Mouse (Mus musculus): ENCODE measurements at regions not wholly inside any gene's neighbourhood (a gene's known extent, or its start where the extent isn't known, plus 50 kb on each side); places are given as distances from the start of the nearest gene placed in this dataset.

GRCm38 (mm10) chr2:167840344-167840743, 91.5 kb upstream of the Ptpn1 start:
- no peak for TF ChIP-seq POLR2A (IDR thresholded peaks at IDR 0.05; ENCODE audit: insufficient read depth, low read length)
- no peak for TF ChIP-seq CTCF (IDR thresholded peaks at IDR 0.05; ENCODE audit: low read depth, low read length)
- no peak for TF ChIP-seq EP300 (IDR thresholded peaks at IDR 0.05; ENCODE audit: insufficient read depth, low read depth, low read length)
